Mouse (Mus musculus) MEL (cell line): ENCODE results near the gene Ubb.
A peak's percentile ranks its signal among the peaks of the same experiment; 100 is the strongest.

Experiments
- CTCF ChIP-seq, 3 experiments: IDR thresholded peaks in 2 of 3; conservative IDR thresholded peaks in 1 of 3; 2 replicates each; pipeline ENCODE4 v1.5.1; 2011 to 2012; ENCODE audit warnings: low read length in 3 of 3, low read depth in 2 of 3, mild to moderate bottlenecking in 2 of 3, improper control_type of control experiment in 1 of 3, inconsistent platforms in 1 of 3, mixed read lengths in 1 of 3, moderate library complexity in 1 of 3; ENCODE audit not compliant: control insufficient read depth in 1 of 3, insufficient read depth in 1 of 3, poor library complexity in 1 of 3, severe bottlenecking in 1 of 3
- E2F4 ChIP-seq: IDR thresholded peaks from 2 replicates; pipeline ENCODE4 v1.6.1; 2011; ENCODE audit warnings: low read depth, low read length, improper control_type of control experiment, borderline replicate concordance
- EP300 ChIP-seq, 2 experiments: IDR thresholded peaks; 2 replicates each; pipeline ENCODE4 v1.6.1; 2011; ENCODE audit warnings: improper control_type of control experiment in 2 of 2, low read length in 2 of 2, low read depth in 1 of 2, mild to moderate bottlenecking in 1 of 2
- GATA1 ChIP-seq: IDR thresholded peaks from 2 replicates; pipeline ENCODE4 v1.6.1; 2011; ENCODE audit warnings: low read depth, low read length, improper control_type of control experiment
- JUND ChIP-seq: IDR thresholded peaks from 2 replicates; pipeline ENCODE4 v1.6.1; 2011; ENCODE audit warnings: low read depth, mild to moderate bottlenecking, improper control_type of control experiment, low read length
- MAFK ChIP-seq: IDR thresholded peaks from 2 replicates; pipeline ENCODE4 v1.6.1; 2011; ENCODE audit warnings: low read depth, mild to moderate bottlenecking, low read length, improper control_type of control experiment, borderline replicate concordance
- NELFE ChIP-seq: IDR thresholded peaks from 2 replicates; pipeline ENCODE4 v1.6.1; 2011; ENCODE audit warnings: low read depth, low read length, improper control_type of control experiment
- POLR2A ChIP-seq, 2 experiments: IDR thresholded peaks; 2 replicates each; pipeline ENCODE4 v1.6.1; 2011 to 2012; ENCODE audit warnings: low read length in 2 of 2, mild to moderate bottlenecking in 2 of 2, control low read depth in 1 of 2, improper control_type of control experiment in 1 of 2, low read depth in 1 of 2, moderate library complexity in 1 of 2; ENCODE audit not compliant: control insufficient read depth in 1 of 2, insufficient read depth in 1 of 2, poor library complexity in 1 of 2
- RAD21 ChIP-seq: IDR thresholded peaks from 2 replicates; pipeline ENCODE4 v1.6.1; 2011; ENCODE audit warnings: mild to moderate bottlenecking, low read depth, low read length, improper control_type of control experiment
- RCOR1 ChIP-seq: IDR thresholded peaks from 2 replicates; pipeline ENCODE4 v1.6.1; 2012; ENCODE audit warnings: low read depth, mild to moderate bottlenecking, inconsistent platforms, low read length, improper control_type of control experiment
- ZC3H11A ChIP-seq: IDR thresholded peaks from 2 replicates; pipeline ENCODE4 v1.6.1; 2012; ENCODE audit warnings: low read depth, mild to moderate bottlenecking, inconsistent platforms, low read length, improper control_type of control experiment
- ZMIZ1 ChIP-seq: IDR thresholded peaks from 2 replicates; pipeline ENCODE4 v1.6.1; 2012; ENCODE audit warnings: low read depth, mild to moderate bottlenecking, inconsistent platforms, low read length, improper control_type of control experiment, moderate library complexity
- ZNF384 ChIP-seq: IDR thresholded peaks from 2 replicates; pipeline ENCODE4 v1.6.1; 2012; ENCODE audit warnings: low read depth, mild to moderate bottlenecking, inconsistent platforms, low read length, improper control_type of control experiment

- peak; percentile 99 to 100 for TF ChIP-seq POLR2A (IDR thresholded peaks at IDR 0.05; ENCODE audit: control insufficient read depth in 1 of 2, insufficient read depth in 1 of 2, low read depth in 1 of 2, low read length in 2 of 2, poor library complexity in 1 of 2)
- no peak for TF ChIP-seq CTCF (IDR thresholded peaks at IDR 0.05 in 2 of 3, conservative IDR thresholded peaks at IDR 0.05 in 1 of 3; ENCODE audit: control insufficient read depth in 1 of 3, insufficient read depth in 1 of 3, low read depth in 2 of 3, low read length in 3 of 3, poor library complexity in 1 of 3, severe bottlenecking in 1 of 3)
- peak; percentile 54; the same call in 1 of the 2 replicates for TF ChIP-seq RCOR1
- no peak; the same call in 1 of the 2 replicates for TF ChIP-seq GATA1
- no peak for TF ChIP-seq RAD21
- 0 out of 2 replicates have a peak, but pooled peaks have one; percentile 13 for TF ChIP-seq JUND
- TF ChIP-seq EP300 (IDR thresholded peaks at IDR 0.05; ENCODE audit: low read depth in 1 of 2, low read length in 2 of 2) = peak; percentile 36 to 63; a peak in 3 of 4 replicates
- peak; percentile 80 for TF ChIP-seq ZNF384
- peak; percentile 100 for TF ChIP-seq ZMIZ1
- no peak for TF ChIP-seq ZC3H11A
- peak; percentile 84 for TF ChIP-seq E2F4
- TF ChIP-seq MAFK = no peak
- TF ChIP-seq NELFE = peak; percentile 100
Measured at GRCm38 (mm10) chr11:62551226-62552119, 502 bp downstream of the Ubb start.
